Mouse (Mus musculus) ovary, adult 18-20 months (tissue): ENCODE measurements around the gene Slc5a11.

ENCODE experiments used
- DNase-seq: peaks from one replicate; pipeline ENCODE4 v3.0.0; 2022; ENCODE audit warnings: low spot score, mixed read lengths

The Slc5a11 gene

GRCm38 (mm10) chr7:123283826-123284225 is 69.2 kb downstream of the Slc5a11 start:
- no peak for DNase-seq

GRCm38 (mm10) chr7:123285896-123286295 is 71.3 kb downstream of the Slc5a11 start:
- DNase-seq = no peak

GRCm38 (mm10) chr7:123287903-123288302 is 73.3 kb downstream of the Slc5a11 start:
- no peak for DNase-seq

- no peak for DNase-seq
Observed at GRCm38 (mm10) chr7:123289176-123289575, 74.6 kb downstream of the Slc5a11 start.

GRCm38 (mm10) chr7:123291942-123292341 is 77.4 kb downstream of the Slc5a11 start:
- no peak for DNase-seq

GRCm38 (mm10) chr7:123293898-123294297 is 79.3 kb downstream of the Slc5a11 start:
- DNase-seq = no peak

- no peak for DNase-seq
Observed at GRCm38 (mm10) chr7:123295423-123295822, 80.8 kb downstream of the Slc5a11 start.

- DNase-seq = no peak
Observed at GRCm38 (mm10) chr7:123296097-123296496, 81.5 kb downstream of the Slc5a11 start.

- DNase-seq = no peak
Observed at GRCm38 (mm10) chr7:123298225-123298624, 83.6 kb downstream of the Slc5a11 start.

GRCm38 (mm10) chr7:123300258-123300657 is 85.7 kb downstream of the Slc5a11 start:
- no peak for DNase-seq

GRCm38 (mm10) chr7:123305397-123305796 is 90.8 kb downstream of the Slc5a11 start:
- DNase-seq = no peak

- DNase-seq = no peak
Observed at GRCm38 (mm10) chr7:123307236-123307635, 92.7 kb downstream of the Slc5a11 start.

- no peak for DNase-seq
Observed at GRCm38 (mm10) chr7:123307887-123308558, 93.4 kb downstream of the Slc5a11 start.

GRCm38 (mm10) chr7:123311836-123312235 is 97.3 kb downstream of the Slc5a11 start:
- DNase-seq = no peak

GRCm38 (mm10) chr7:123312738-123313137 is 98.2 kb downstream of the Slc5a11 start:
- no peak for DNase-seq

- DNase-seq = no peak
Observed at GRCm38 (mm10) chr7:123322452-123323121, 108.0 kb downstream of the Slc5a11 start.
